Mouse (Mus musculus) testis, adult 2 months (tissue): ENCODE data around the gene Ribc2. TPM values are rescaled to one million over a fixed set of nuclear protein-coding genes. Genes with fewer than 3 reads are reported as not detected.

Source experiments
- H3K27ac ChIP-seq: fragments of 200-500 bp; 2 replicates; pipeline ENCODE4 v1.5.1; 2012; ENCODE audit warnings: low read depth, low read length; ENCODE audit not compliant: control insufficient read depth, insufficient read depth
- H3K27me3 ChIP-seq: fragments of 200-500 bp; 2 replicates; pipeline ENCODE4 v1.6.1; 2012; ENCODE audit warnings: mild to moderate bottlenecking, low read length, moderate library complexity; ENCODE audit not compliant: control insufficient read depth, insufficient read depth
- H3K36me3 ChIP-seq: fragments of 200-500 bp; 2 replicates; pipeline ENCODE4 v1.6.1; 2012; ENCODE audit warnings: mild to moderate bottlenecking, low read length; ENCODE audit not compliant: control insufficient read depth, insufficient read depth
- H3K4me1 ChIP-seq: fragments of 200-500 bp; 2 replicates; pipeline ENCODE4 v1.6.1; 2012; ENCODE audit warnings: low read length; ENCODE audit not compliant: control insufficient read depth, insufficient read depth
- H3K4me3 ChIP-seq: fragments of 200-500 bp; 2 replicates; pipeline ENCODE4 v1.5.1; 2012; ENCODE audit warnings: low read depth, mild to moderate bottlenecking, low read length, moderate library complexity, mixed read lengths; ENCODE audit not compliant: control insufficient read depth
- CTCF ChIP-seq: fragments of 200-500 bp; IDR thresholded peaks from 2 replicates; pipeline ENCODE4 v1.5.1; 2012; ENCODE audit warnings: low read depth, mild to moderate bottlenecking, inconsistent platforms, low read length, moderate library complexity; ENCODE audit not compliant: control insufficient read depth, insufficient read depth, insufficient replicate concordance
- POLR2A ChIP-seq: fragments of 200-500 bp; IDR thresholded peaks from 2 replicates; pipeline ENCODE4 v1.6.1; 2012; ENCODE audit warnings: low read depth, mild to moderate bottlenecking, inconsistent platforms, low read length, moderate library complexity; ENCODE audit not compliant: control insufficient read depth
- polyA plus RNA-seq: library from polyadenylated mRNA; depleted of rRNA; stranded (reverse); fragments of >200 nt; gene quantifications from 2 replicates; pipeline ENCODE4 v1.2.3, GENCODE M21; 2012; rRNA removed

The Ribc2 gene
- polyA plus RNA-seq, 1 experiment, result 29.6 TPM

DNA sequence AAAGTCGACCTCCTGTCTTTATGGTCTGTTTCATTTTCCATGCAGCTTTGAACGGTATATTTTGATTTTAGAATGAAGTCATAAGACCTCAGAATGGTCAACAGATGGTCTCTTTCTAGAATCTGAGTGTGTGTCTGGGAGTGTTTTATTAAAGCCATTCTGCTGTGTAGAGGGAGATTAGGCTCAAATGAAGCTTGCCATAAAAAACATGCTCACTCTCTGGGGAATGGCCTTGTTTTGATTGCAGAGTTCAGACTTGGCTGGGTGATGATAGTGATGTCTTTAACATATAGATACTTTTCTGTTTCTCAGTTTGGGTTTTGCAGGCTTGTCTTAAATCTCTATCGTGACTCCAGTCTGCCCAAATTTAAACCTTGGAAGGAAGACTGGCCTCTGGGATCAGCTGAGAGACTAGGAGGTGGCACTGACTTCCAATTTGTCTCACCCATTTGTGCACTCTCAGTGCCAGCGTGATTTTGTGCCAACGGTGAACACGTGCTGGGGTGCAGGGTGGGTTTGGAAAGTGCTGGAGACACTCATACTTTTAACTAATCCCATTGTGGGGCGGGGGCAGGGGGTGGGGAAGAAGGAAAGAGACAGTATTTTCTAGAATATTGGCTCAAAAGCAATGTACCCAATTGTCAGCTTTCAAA is 47.8 kb downstream of the Ribc2 start:
- no peak overlapping the region for H3K4me3 ChIP-seq
- H3K27me3 ChIP-seq, result no peaks in the 10 kb centered on the region
- H3K4me1 ChIP-seq, result no peaks in the 10 kb centered on the region
- TF ChIP-seq POLR2A (no peak), CTCF (no peak)
- no peak overlapping the region for H3K27ac ChIP-seq
- no peaks in the 10 kb centered on the region for H3K36me3 ChIP-seq

DNA sequence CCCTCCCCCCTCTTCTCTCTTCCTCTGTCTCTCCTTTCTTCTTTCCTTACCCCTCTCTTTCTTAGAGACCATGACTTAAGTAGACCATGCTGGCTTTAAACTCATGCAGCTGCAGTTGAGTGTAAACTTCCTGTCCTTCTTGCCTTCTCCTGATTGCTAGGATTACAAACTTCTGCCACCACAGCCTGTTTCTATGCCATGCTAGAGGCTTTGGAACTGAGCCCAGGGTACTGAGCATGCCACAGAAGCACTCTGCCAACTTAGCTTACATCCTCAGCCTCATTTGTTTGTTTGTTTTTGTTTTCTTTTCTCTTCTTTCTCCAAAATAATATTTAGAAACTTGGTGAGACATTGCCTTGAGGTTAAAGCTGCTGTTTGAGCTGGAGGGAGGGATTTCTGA is 48.5 kb downstream of the Ribc2 start:
- H3K27ac ChIP-seq, result no peak overlapping the region
- no peak overlapping the region for H3K4me3 ChIP-seq
- no peaks in the 10 kb centered on the region for H3K27me3 ChIP-seq
- TF ChIP-seq CTCF (no peak), POLR2A (no peak)
- no peaks in the 10 kb centered on the region for H3K4me1 ChIP-seq
- H3K36me3 ChIP-seq, result no peaks in the 10 kb centered on the region

DNA sequence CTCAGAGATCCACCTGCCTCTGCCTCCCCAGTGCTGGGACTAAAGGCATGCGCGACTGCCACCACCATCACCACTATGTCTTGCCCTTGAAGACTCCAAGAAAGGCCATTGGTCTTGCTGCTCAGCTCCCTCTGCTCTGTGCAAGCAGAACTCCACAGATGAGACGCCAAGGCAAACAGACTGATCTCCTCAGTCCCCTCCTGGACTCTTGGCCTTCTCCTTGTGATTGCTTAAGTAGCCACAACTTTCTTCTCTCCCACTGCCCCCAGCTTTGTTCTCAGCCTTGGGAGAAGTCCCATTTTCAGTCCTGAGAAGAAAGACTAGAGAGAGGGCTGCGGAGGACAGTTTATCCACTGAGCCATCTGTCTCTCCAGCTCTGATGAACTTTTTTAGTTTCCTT is 50.2 kb downstream of the Ribc2 start:
- no peaks in the 10 kb centered on the region for H3K36me3 ChIP-seq
- H3K27ac ChIP-seq, result no peak overlapping the region
- no peaks in the 10 kb centered on the region for H3K4me1 ChIP-seq
- no peak overlapping the region for H3K4me3 ChIP-seq
- no peaks in the 10 kb centered on the region for H3K27me3 ChIP-seq
- TF ChIP-seq POLR2A (no peak), CTCF (no peak)

- no peak overlapping the region for H3K4me3 ChIP-seq
- no peaks in the 10 kb centered on the region for H3K4me1 ChIP-seq
- H3K27me3 ChIP-seq, result no peaks in the 10 kb centered on the region
- TF ChIP-seq POLR2A (no peak), CTCF (no peak)
- H3K36me3 ChIP-seq, result no peaks in the 10 kb centered on the region
- H3K27ac ChIP-seq, result no peak overlapping the region
These were observed 55.0 kb downstream of the Ribc2 start for GRCm38 (mm10) chr15:85186916-85187315.

- TF ChIP-seq POLR2A (no peak), CTCF (no peak)
- no peak overlapping the region for H3K4me3 ChIP-seq
- no peaks in the 10 kb centered on the region for H3K4me1 ChIP-seq
- H3K27ac ChIP-seq, result no peak overlapping the region
- no peaks in the 10 kb centered on the region for H3K27me3 ChIP-seq
- no peaks in the 10 kb centered on the region for H3K36me3 ChIP-seq
These were observed 56.4 kb downstream of the Ribc2 start for GRCm38 (mm10) chr15:85188167-85188778.

Other genes starting within 250 kb of the Ribc2 start
- 0.96 and 1.0 TPM in 2 replicates for gene Gm29666, start 212.0 kb upstream of the Ribc2 start, polyA plus RNA-seq
- 27.3 and 28.1 TPM in 2 replicates for gene Nup50, start 208.7 kb upstream of the Ribc2 start, polyA plus RNA-seq
- gene 5031439G07Rik, start 143.5 kb upstream of the Ribc2 start, polyA plus RNA-seq, result 29.2 and 36.8 TPM in 2 replicates
- gene Upk3a, start 114.9 kb upstream of the Ribc2 start, polyA plus RNA-seq, result 1.1 and 1.2 TPM in 2 replicates
- gene Fam118a, start 103.1 kb upstream of the Ribc2 start, polyA plus RNA-seq, result 54.2 and 55.9 TPM in 2 replicates
- gene Smc1b, start 114 bp upstream of the Ribc2 start, polyA plus RNA-seq, result 22.2 and 25.1 TPM in 2 replicates
- 11.7 and 12.4 TPM in 2 replicates for gene Fbln1, start 73.9 kb downstream of the Ribc2 start, polyA plus RNA-seq
- 139 and 146 TPM in 2 replicates for gene Atxn10, start 204.2 kb downstream of the Ribc2 start, polyA plus RNA-seq